Mouse (Mus musculus) embryonic facial prominence, embryonic 12.5 days (tissue): ENCODE measurements around the gene Enox1. TPM values are rescaled to one million over a fixed set of nuclear protein-coding genes. Genes with fewer than 3 reads are reported as not detected.

ENCODE experiments used
- ATAC-seq: fragments of 200-750 bp; cut with Nextera tagmentation; 2 replicates; pipeline ENCODE4 v1.8.0; 2017; ENCODE audit not compliant: insufficient number of reproducible peaks, insufficient read depth, low FRiP score, low TSS enrichment
- H3K27ac ChIP-seq: fragments of 300-500 bp; sonication (generic); 2 replicates; pipeline ENCODE4 v1.5.1; 2016; ENCODE audit warnings: mild to moderate bottlenecking
- H3K27me3 ChIP-seq: fragments of 300-500 bp; sonication (generic); 2 replicates; pipeline ENCODE4 v1.6.1; 2016; ENCODE audit warnings: mild to moderate bottlenecking, moderate library complexity
- H3K36me3 ChIP-seq: fragments of 300-500 bp; sonication (generic); 2 replicates; pipeline ENCODE4 v1.6.1; 2016; ENCODE audit warnings: mild to moderate bottlenecking
- H3K4me1 ChIP-seq: fragments of 300-500 bp; sonication (generic); 2 replicates; pipeline ENCODE4 v1.6.1; 2016
- H3K4me2 ChIP-seq: fragments of 300-500 bp; sonication (generic); replicated peaks from 2 replicates; pipeline ENCODE4 v1.6.1; 2016; ENCODE audit warnings: mild to moderate bottlenecking, moderate library complexity
- H3K4me3 ChIP-seq: fragments of 300-500 bp; sonication (generic); 2 replicates; pipeline ENCODE4 v1.5.1; 2016; ENCODE audit warnings: mild to moderate bottlenecking
- H3K9ac ChIP-seq: fragments of 300-500 bp; sonication (generic); 2 replicates; pipeline ENCODE4 v1.6.1; 2016; ENCODE audit warnings: mild to moderate bottlenecking, moderate library complexity
- H3K9me3 ChIP-seq: fragments of 300-500 bp; sonication (generic); 2 replicates; pipeline ENCODE4 v1.6.1; 2016; ENCODE audit warnings: mild to moderate bottlenecking, moderate library complexity
- WGBS: fragments of 180-500 bp; shearing (Covaris S2); methylation state at CpG from one replicate; pipeline ENCODE4 v1.1.7; 2016; 5-methylcytosine and 5-hydroxymethylcytosine counted together
- polyA plus RNA-seq: library from polyadenylated mRNA; unstranded; fragments of >200 nt; fragmentation: Nextera tagmentation; extraction: Ambion mirVana; gene quantifications from 2 replicates; pipeline ENCODE4 v1.2.1, GENCODE M21; 2016

The Enox1 gene
- polyA plus RNA-seq, 1 experiment from 2014 or later, result 20.0 TPM

DNA sequence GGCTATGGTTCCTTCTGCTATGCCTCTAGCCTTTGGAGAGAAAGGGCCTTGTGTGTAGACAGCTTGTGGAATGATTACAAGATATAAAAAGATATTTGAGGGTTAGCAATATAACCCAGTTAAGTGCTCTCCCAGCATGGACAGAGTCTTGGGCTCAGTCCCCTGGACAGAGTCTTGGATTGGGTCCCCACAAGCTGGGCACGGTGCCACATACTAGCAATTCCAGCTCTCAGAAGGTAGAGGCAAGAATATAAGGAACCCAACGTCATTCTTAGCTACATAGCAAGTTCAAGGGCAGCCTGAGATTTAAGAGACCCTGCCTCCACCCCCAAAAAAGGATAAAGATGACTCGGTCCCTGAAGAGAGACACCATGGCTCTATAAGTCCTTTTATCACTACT lies 581.5 kb downstream of the Enox1 start:
- no peaks in the 10 kb centered on the region for H3K4me1 ChIP-seq
- ATAC-seq, result no peak
- H3K9ac ChIP-seq, result no peak overlapping the region
- H3K4me3 ChIP-seq, result no peak overlapping the region
- no peak overlapping the region for H3K4me2 ChIP-seq
- no peak overlapping the region for H3K27ac ChIP-seq
- no peaks in the 10 kb centered on the region for H3K36me3 ChIP-seq
- no peaks in the 10 kb centered on the region for H3K27me3 ChIP-seq
- WGBS, result 76% methylated on average over 3 of the region's 3 CpGs
- H3K9me3 ChIP-seq, result no peaks in the 10 kb centered on the region

DNA sequence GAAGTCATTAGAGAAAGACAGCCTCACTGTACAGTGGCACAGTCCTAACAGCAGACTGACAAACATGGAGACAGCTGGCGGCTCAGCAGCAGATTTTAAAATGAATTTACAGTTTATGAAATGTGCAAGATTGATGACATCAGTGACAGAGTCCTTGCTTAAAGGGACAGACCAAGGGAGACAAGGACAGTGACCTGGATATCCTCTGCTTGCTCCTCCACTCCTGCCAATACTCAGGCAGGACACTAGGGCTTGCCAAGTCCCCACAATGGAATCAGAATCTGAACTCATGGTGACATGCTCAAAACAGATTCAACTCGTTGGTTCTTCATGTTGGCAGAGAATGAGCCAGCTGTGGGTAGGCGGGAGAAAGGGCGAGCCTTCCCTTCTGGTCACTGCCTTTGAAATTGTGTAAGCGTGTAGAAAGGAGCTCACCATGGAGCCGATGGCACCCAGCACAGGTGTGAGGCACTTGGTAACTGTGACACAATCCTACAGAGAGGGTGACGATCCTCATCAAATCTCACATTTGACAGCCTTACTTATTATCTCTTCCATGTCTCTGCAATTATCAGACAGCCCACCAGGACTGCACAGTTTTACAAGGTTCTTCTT lies 582.3 kb downstream of the Enox1 start:
- ATAC-seq, result no peak
- Histone ChIP-seq H3K36me3 (no peaks in the 10 kb centered on the region), H3K27ac (no peak overlapping the region), H3K27me3 (no peaks in the 10 kb centered on the region), H3K4me2 (no peak overlapping the region), H3K4me1 (no peaks in the 10 kb centered on the region), H3K9ac (no peak overlapping the region), H3K9me3 (no peaks in the 10 kb centered on the region), H3K4me3 (no peak overlapping the region)
- 84% methylated on average over 7 of the region's 7 CpGs for WGBS

DNA sequence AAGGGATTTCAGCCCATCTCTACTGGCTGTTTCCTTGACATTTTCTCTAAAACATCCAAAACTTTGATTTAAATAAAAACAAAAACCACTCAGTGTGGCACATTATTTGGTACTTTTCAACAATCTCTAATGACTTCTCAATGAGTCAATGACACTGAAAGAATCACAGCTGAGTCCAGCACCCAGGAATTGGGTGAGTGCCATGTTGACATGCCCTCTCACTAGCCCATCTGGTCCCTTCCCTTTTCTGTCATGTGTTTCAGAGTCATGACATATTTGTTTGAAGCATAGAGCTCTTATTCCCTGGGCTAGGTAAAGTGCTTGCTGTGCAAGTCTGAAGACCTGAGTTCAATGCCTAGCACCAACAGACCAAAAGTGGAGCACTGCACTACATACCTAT lies 582.8 kb downstream of the Enox1 start:
- Histone ChIP-seq H3K4me1 (no peaks in the 10 kb centered on the region), H3K4me3 (no peak overlapping the region), H3K9ac (no peak overlapping the region), H3K36me3 (no peaks in the 10 kb centered on the region), H3K27ac (no peak overlapping the region), H3K27me3 (no peaks in the 10 kb centered on the region), H3K4me2 (no peak overlapping the region), H3K9me3 (no peaks in the 10 kb centered on the region)
- ATAC-seq, result no peak

DNA sequence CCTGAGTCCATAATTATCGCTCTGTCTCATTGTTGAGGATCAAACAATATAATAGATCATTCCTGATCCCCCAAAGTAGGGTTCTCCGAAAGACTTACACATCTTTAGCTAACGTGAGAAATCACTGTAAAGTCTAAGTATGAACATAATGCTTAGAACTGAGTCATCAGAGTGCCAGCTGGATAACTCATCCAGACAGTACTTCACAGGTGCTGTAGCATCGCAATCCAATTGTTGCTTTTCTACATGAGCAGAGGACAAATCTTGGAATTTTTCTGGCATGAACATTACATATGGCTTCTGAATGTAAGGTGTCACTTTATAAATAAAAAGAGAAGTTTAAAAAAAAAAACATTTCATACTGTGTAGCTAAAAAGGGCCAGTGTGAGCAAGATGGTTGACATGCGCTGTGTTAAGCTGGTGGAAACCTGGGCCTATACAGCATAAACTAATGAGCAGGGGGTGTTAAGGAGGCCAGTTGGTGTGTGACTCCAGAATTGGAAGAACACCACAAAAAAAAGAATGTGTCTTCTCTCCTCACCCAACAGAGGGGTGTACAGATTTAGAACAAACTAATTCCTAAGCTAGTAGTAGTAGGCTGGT lies 588.2 kb downstream of the Enox1 start:
- no peak overlapping the region for H3K4me2 ChIP-seq
- no peaks in the 10 kb centered on the region for H3K4me1 ChIP-seq
- no peaks in the 10 kb centered on the region for H3K27me3 ChIP-seq
- no peak overlapping the region for H3K4me3 ChIP-seq
- no peaks in the 10 kb centered on the region for H3K36me3 ChIP-seq
- H3K9me3 ChIP-seq, result no peaks in the 10 kb centered on the region
- H3K9ac ChIP-seq, result no peak overlapping the region
- ATAC-seq, result no peak
- H3K27ac ChIP-seq, result no peak overlapping the region
- WGBS, result 90% methylated on average over 5 of the region's 5 CpGs

DNA sequence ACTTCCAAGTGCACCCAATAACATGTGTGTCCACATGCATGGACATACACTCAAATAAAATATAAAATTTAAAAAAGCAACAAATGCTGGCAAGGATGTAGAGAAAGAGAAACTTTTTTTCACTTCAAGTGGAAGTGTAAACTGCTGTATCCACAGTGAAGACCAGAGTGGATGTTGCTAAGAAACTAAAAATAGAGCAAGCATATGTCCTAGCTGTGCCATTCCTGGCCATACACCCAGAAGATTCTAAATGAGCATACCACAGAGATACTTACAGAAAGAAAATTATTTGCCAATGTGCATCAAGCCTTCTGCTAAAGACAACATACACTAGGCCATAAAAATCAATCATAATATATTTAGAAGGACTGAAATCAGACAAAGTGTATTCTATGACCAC lies 592.4 kb downstream of the Enox1 start:
- H3K9me3 ChIP-seq, result no peaks in the 10 kb centered on the region
- no peaks in the 10 kb centered on the region for H3K36me3 ChIP-seq
- H3K4me3 ChIP-seq, result no peak overlapping the region
- ATAC-seq, result no peak
- H3K4me1 ChIP-seq, result no peaks in the 10 kb centered on the region
- no peak overlapping the region for H3K27ac ChIP-seq
- no peak overlapping the region for H3K9ac ChIP-seq
- H3K4me2 ChIP-seq, result no peak overlapping the region
- H3K27me3 ChIP-seq, result no peaks in the 10 kb centered on the region

Other genes with a start within 250 kb of the Enox1 start
- gene Ccdc122, start 120.0 kb upstream of the Enox1 start, polyA plus RNA-seq, result 1.6 and 3.0 TPM in 2 replicates
- 9.1 TPM in 2 replicates for gene Lacc1, start 119.9 kb upstream of the Enox1 start, polyA plus RNA-seq